Mouse (Mus musculus): ENCODE measurements around the gene Strada. TPM values are rescaled to one million over a fixed set of nuclear protein-coding genes. Genes with fewer than 3 reads are reported as not detected.
"Not testable (repeated sequence)": the region's sequence is repeated elsewhere in the genome, so short reads cannot be mapped to it uniquely, and the experiment has no call there.

Strada gene
- total RNA-seq (2015) (27.2 and 28.3 TPM in 2 replicates), total RNA-seq (2017) (20.3 and 26.1 TPM in 2 replicates)

- no peak for ATAC-seq (ENCODE audit: poor library complexity, severe bottlenecking)
These were observed at the start of gene Strada for GRCm38 (mm10) chr11:106202123-106202465. Gene Strada (minus strand): TSS chr11:106202168.

- ATAC-seq (ENCODE audit: poor library complexity, severe bottlenecking): no peak
These were observed 47.4 kb upstream of the Strada start for GRCm38 (mm10) chr11:106249326-106249725.

GRCm38 (mm10) chr11:106246834-106247233, 44.9 kb upstream of the Strada start:
- ATAC-seq (ENCODE audit: poor library complexity, severe bottlenecking): no peak; the same call in 1 of the 2 replicates

GRCm38 (mm10) chr11:106233978-106234377, 32.0 kb upstream of the Strada start:
- not testable (repeated sequence) for ATAC-seq (ENCODE audit: poor library complexity, severe bottlenecking)

- no peak for ATAC-seq (ENCODE audit: poor library complexity, severe bottlenecking)
These were observed 18.6 kb upstream of the Strada start for GRCm38 (mm10) chr11:106220603-106221002.

GRCm38 (mm10) chr11:106216730-106217490, 14.9 kb upstream of the Strada start, which contains the start of gene Ddx42:
Gene Ddx42 (plus strand): TSS chr11:106216926.
- peak; percentile 79 for ATAC-seq (ENCODE audit: poor library complexity, severe bottlenecking)

- ATAC-seq (ENCODE audit: poor library complexity, severe bottlenecking): peak; percentile 86
These were observed 14.2 kb upstream of the Strada start, which contains the start of gene Ccdc47 for GRCm38 (mm10) chr11:106215927-106216729. Gene Ccdc47 (minus strand): TSS chr11:106216344.

GRCm38 (mm10) chr11:106215450-106215859, 13.5 kb upstream of the Strada start:
- peak; percentile 11; the same call in 1 of the 2 replicates for ATAC-seq (ENCODE audit: poor library complexity, severe bottlenecking)

- ATAC-seq (ENCODE audit: poor library complexity, severe bottlenecking): no peak
These were observed 12.9 kb upstream of the Strada start for GRCm38 (mm10) chr11:106214856-106215255.

- ATAC-seq (ENCODE audit: poor library complexity, severe bottlenecking): no peak
These were observed 10.8 kb upstream of the Strada start for GRCm38 (mm10) chr11:106212771-106213170.

GRCm38 (mm10) chr11:106201337-106202122, 438 bp downstream of the Strada start:
- no peak for ATAC-seq (ENCODE audit: poor library complexity, severe bottlenecking)

GRCm38 (mm10) chr11:106200756-106201155, 1.2 kb downstream of the Strada start:
- ATAC-seq (ENCODE audit: poor library complexity, severe bottlenecking): no peak

GRCm38 (mm10) chr11:106199997-106200396, 2.0 kb downstream of the Strada start:
- ATAC-seq (ENCODE audit: poor library complexity, severe bottlenecking): not testable (repeated sequence)

GRCm38 (mm10) chr11:106198277-106198676, 3.7 kb downstream of the Strada start:
- ATAC-seq (ENCODE audit: poor library complexity, severe bottlenecking): no peak

GRCm38 (mm10) chr11:106195341-106195740, 6.6 kb downstream of the Strada start:
- no peak for ATAC-seq (ENCODE audit: poor library complexity, severe bottlenecking)

GRCm38 (mm10) chr11:106194891-106195290, 7.1 kb downstream of the Strada start:
- ATAC-seq (ENCODE audit: poor library complexity, severe bottlenecking): no peak

- ATAC-seq (ENCODE audit: poor library complexity, severe bottlenecking): no peak
These were observed 7.8 kb downstream of the Strada start for GRCm38 (mm10) chr11:106194155-106194541.

- peak; percentile 90 for ATAC-seq (ENCODE audit: poor library complexity, severe bottlenecking)
These were observed 8.4 kb downstream of the Strada start for GRCm38 (mm10) chr11:106193371-106194154.

GRCm38 (mm10) chr11:106192657-106193370, 9.2 kb downstream of the Strada start:
- peak; percentile 34 for ATAC-seq (ENCODE audit: poor library complexity, severe bottlenecking)
